Mouse (Mus musculus): ENCODE results near the gene Cage1.

- no peak for TF ChIP-seq GATA1 (IDR thresholded peaks at IDR 0.05; ENCODE audit: borderline replicate concordance, low read length)
- no peak for TF ChIP-seq FLI1 (IDR thresholded peaks at IDR 0.05; ENCODE audit: low read length)
These were observed 26.4 kb downstream of the Cage1 start for GRCm38 (mm10) chr13:38010444-38010910.
